Mouse (Mus musculus): Measurements from ENCODE around the gene Gm1113.

DNA sequence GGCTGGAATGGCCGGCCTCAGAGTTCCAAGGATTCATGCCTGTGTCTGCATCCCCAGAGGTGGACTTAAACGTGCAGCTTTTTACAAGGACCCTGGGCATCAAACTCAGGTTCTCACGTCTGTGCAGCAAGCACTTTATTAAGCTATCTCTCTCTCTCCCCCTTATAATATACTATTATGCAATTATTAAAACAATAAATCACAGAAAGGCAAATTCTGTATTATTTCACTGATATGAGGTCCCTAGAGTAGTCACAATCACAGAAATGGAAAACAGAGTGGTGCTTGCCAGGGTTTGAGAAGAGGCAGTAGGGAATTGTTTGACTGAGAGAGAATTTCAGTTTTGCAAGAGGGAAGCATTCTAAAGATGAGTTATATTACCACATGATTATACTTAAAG, 11.1 kb upstream of the Gm1113 start:
- TF ChIP-seq CTCF (IDR thresholded peaks at IDR 0.05) = no peak
- no peak for TF ChIP-seq EP300 (IDR thresholded peaks at IDR 0.05)

All from lung, postnatal 0 days (tissue).